In genomic region chr9:31281663-31282015, GRCm38 (mm10) we compare ENCODE assay signal across 8 mouse cellular contexts. TPM values are rescaled to one million over a fixed set of nuclear protein-coding genes. Genes with fewer than 3 reads are reported as not detected.
DNase-seq lines count a peak whose midpoint lies in the region; ATAC-seq and TF ChIP-seq lines count a peak whose summit lies in the region.

No protein-coding gene starts in this region.

- ATAC-seq in heart, embryonic 16.5 days (replicated peaks; ENCODE audit: extremely low read depth, insufficient read depth, low FRiP score): no peak
- ATAC-seq in liver, embryonic 11.5 days (replicated peaks; ENCODE audit: low FRiP score): no peak
- no peak for ATAC-seq in neural tube, embryonic 11.5 days (ENCODE audit: insufficient read depth, low FRiP score, low TSS enrichment)

- H3K4me1 ChIP-seq in brown adipose tissue, adult 24 weeks (ENCODE audit: control insufficient read depth, insufficient read depth, insufficient read length, low read length): peaks cover 12% of the 10 kb centered on the region
- H3K4me1 ChIP-seq in heart, embryonic 16.5 days (ENCODE audit: control insufficient read depth, insufficient read depth, low read length): no peaks in the 10 kb centered on the region
- H3K4me1 ChIP-seq in liver, embryonic 11.5 days (replicated peaks; ENCODE audit: control insufficient read depth, insufficient read depth, low read length): peaks cover 35% of the 10 kb centered on the region
- peaks cover 18% of the 10 kb centered on the region for H3K4me1 ChIP-seq in neural tube, embryonic 11.5 days (ENCODE audit: control insufficient read depth, insufficient read depth, low read length)

- DNase-seq in layer of hippocampus, adult 2 months (ENCODE audit: low spot score in 2 of 2): no peak
- no peak for DNase-seq in layer of hippocampus, adult 11-12 months (ENCODE audit: low spot score)
- no peak for DNase-seq in liver, embryonic 11.5 days (ENCODE audit: low spot score)
- DNase-seq in neural tube, embryonic 11.5 days (ENCODE audit: low spot score): peak; percentile 61
- DNase-seq in layer of hippocampus, adult 9-10 months (ENCODE audit: low spot score): no peak
- no peak for DNase-seq in gastrocnemius, postnatal 25 days

- peak overlapping the region; percentile 74 for H3K4me2 ChIP-seq in heart, embryonic 16.5 days (ENCODE audit: low read depth, low read length)
- H3K4me2 ChIP-seq in liver, embryonic 11.5 days: peak overlapping the region; percentile 85
- H3K4me2 ChIP-seq in neural tube, embryonic 11.5 days (ENCODE audit: low read depth): peak overlapping the region; percentile 69

- no peak for TF ChIP-seq CTCF in layer of hippocampus, adult 2 months (conservative IDR thresholded peaks at IDR 0.05)

- WGBS in heart, embryonic 16.5 days: 9% methylated on average over 11 of the region's 11 CpGs
- WGBS in liver, embryonic 11.5 days: 7% methylated on average over 11 of the region's 11 CpGs
- WGBS in neural tube, embryonic 11.5 days: 5% methylated on average over 11 of the region's 11 CpGs

- H3K9me3 ChIP-seq in heart, embryonic 16.5 days (replicated peaks; ENCODE audit: control insufficient read depth, low read length): no peaks in the 10 kb centered on the region
- H3K9me3 ChIP-seq in liver, embryonic 11.5 days (ENCODE audit: control insufficient read depth, low read length): no peaks in the 10 kb centered on the region
- H3K9me3 ChIP-seq in neural tube, embryonic 11.5 days (ENCODE audit: control insufficient read depth, low read length): no peaks in the 10 kb centered on the region

- peak overlapping the region; percentile 100 for H3K27ac ChIP-seq in layer of hippocampus, adult 2 months
- peak overlapping the region; percentile 94 for H3K27ac ChIP-seq in brown adipose tissue, adult 24 weeks (replicated peaks; ENCODE audit: low read depth, low read length)
- H3K27ac ChIP-seq in heart, embryonic 16.5 days (ENCODE audit: low read length): peak overlapping the region; percentile 97
- H3K27ac ChIP-seq in liver, embryonic 11.5 days (ENCODE audit: low read depth, low read length): peak overlapping the region; percentile 97
- peak overlapping the region; percentile 100 for H3K27ac ChIP-seq in neural tube, embryonic 11.5 days (ENCODE audit: low read depth, low read length)

- no peaks in the 10 kb centered on the region for H3K36me3 ChIP-seq in heart, embryonic 16.5 days (ENCODE audit: control insufficient read depth, insufficient read depth)
- no peaks in the 10 kb centered on the region; the same call in 1 of the 2 replicates for H3K36me3 ChIP-seq in liver, embryonic 11.5 days (ENCODE audit: control insufficient read depth, insufficient read depth, low read length)
- no peaks in the 10 kb centered on the region for H3K36me3 ChIP-seq in neural tube, embryonic 11.5 days (ENCODE audit: control insufficient read depth, insufficient read depth, low read length)

- H3K27me3 ChIP-seq in heart, embryonic 16.5 days (ENCODE audit: control insufficient read depth, insufficient read depth, low read length): no peaks in the 10 kb centered on the region
- H3K27me3 ChIP-seq in liver, embryonic 11.5 days (replicated peaks; ENCODE audit: control insufficient read depth, insufficient read depth, low read length): no peaks in the 10 kb centered on the region
- no peaks in the 10 kb centered on the region for H3K27me3 ChIP-seq in neural tube, embryonic 11.5 days (ENCODE audit: control insufficient read depth, insufficient read depth, low read length)

- peak overlapping the region; percentile 96 for H3K9ac ChIP-seq in heart, embryonic 16.5 days (ENCODE audit: low read length)
- peak overlapping the region; percentile 97 for H3K9ac ChIP-seq in liver, embryonic 11.5 days (ENCODE audit: low read depth, low read length)
- H3K9ac ChIP-seq in neural tube, embryonic 11.5 days (ENCODE audit: low read length): peak overlapping the region; percentile 98

- peak overlapping the region; percentile 86 for H3K4me3 ChIP-seq in layer of hippocampus, adult 2 months
- H3K4me3 ChIP-seq in brown adipose tissue, adult 24 weeks (ENCODE audit: insufficient read depth, low read depth, low read length): peak overlapping the region; percentile 95
- peak overlapping the region; percentile 84 for H3K4me3 ChIP-seq in heart, embryonic 16.5 days (ENCODE audit: low read length)
- H3K4me3 ChIP-seq in liver, embryonic 11.5 days (ENCODE audit: low read depth, low read length): peak overlapping the region; percentile 81
- peak overlapping the region; percentile 88 for H3K4me3 ChIP-seq in neural tube, embryonic 11.5 days (ENCODE audit: low read depth, low read length)

RNA-seq across cellular contexts. Expression of gene Prdm10, which starts 1.3 kb away (rescaled TPM):
- 10 to 100 TPM; 22.0 to 23.1 TPM for total RNA-seq in layer of hippocampus, adult 2 months (2021)
- polyA plus RNA-seq in brown adipose tissue, adult 24 weeks (2012; ENCODE audit: insufficient read depth, insufficient read length, missing spikeins): 1.7 and 2.3 TPM in 2 replicates
- polyA plus RNA-seq in heart, embryonic 16.5 days (2015; fragmentation: Nextera tagmentation; extraction: Ambion mirVana): 3.4 and 3.5 TPM in 2 replicates
- polyA plus RNA-seq in liver, embryonic 11.5 days (2014; fragmentation: Nextera tagmentation; extraction: Ambion mirVana): 5.7 and 6.5 TPM in 2 replicates
- polyA plus RNA-seq in neural tube, embryonic 11.5 days (2014; fragmentation: Nextera tagmentation; extraction: Ambion mirVana): 7.6 and 9.2 TPM in 2 replicates
- 1 to 10 TPM; 3.0 to 3.7 TPM for total RNA-seq in gastrocnemius, postnatal 25 days (2021)
